ENCODE assay signal across 17 mouse cellular contexts in genomic region chr19:32641995-32642394, GRCm38 (mm10).
"Had no signal": no experiment of that assay in that cellular context is flagged by ENCODE, and none has a peak within 500 bp of the region (broad histone marks: within the 10 kb centered on the region; RNA-seq: fewer than 3 reads in every experiment).

No protein-coding gene starts in this region.

- H3K27me3 ChIP-seq: limb, embryonic 12.5 days; limb, embryonic 15.5 days; neural tube, embryonic 13.5 days had no signal

- H3K4me2 ChIP-seq: limb, embryonic 12.5 days; limb, embryonic 15.5 days; liver, embryonic 11.5 days; lung, embryonic 14.5 days; neural tube, embryonic 13.5 days had no signal

- H3K9ac ChIP-seq: limb, embryonic 12.5 days; limb, embryonic 15.5 days; liver, embryonic 14.5 days; liver, postnatal 0 days; lung, embryonic 14.5 days; neural tube, embryonic 13.5 days had no signal

- H3K9me3 ChIP-seq: neural tube, embryonic 13.5 days had no signal

- H3K4me3 ChIP-seq: limb, embryonic 12.5 days; limb, embryonic 15.5 days; myocyte; neural tube, embryonic 13.5 days had no signal

- DNase-seq: kidney, adult 18-20 months; kidney, postnatal 10 days; kidney, postnatal 4 days; left cerebral cortex, postnatal 4 days; liver, postnatal 0 days; lung, embryonic 14.5 days; thymus, adult 18-20 months; thymus, postnatal 36 days had no signal

- H3K27ac ChIP-seq: limb, embryonic 12.5 days; limb, embryonic 15.5 days; liver, embryonic 14.5 days; macrophage; neural tube, embryonic 13.5 days had no signal

- H3K4me1 ChIP-seq: limb, embryonic 12.5 days; neural tube, embryonic 13.5 days had no signal

- ATAC-seq: intestine, embryonic 16.5 days; liver, postnatal 0 days; lung, postnatal 0 days had no signal
